Mouse (Mus musculus): ENCODE data around the gene Tdrd7.

DNA sequence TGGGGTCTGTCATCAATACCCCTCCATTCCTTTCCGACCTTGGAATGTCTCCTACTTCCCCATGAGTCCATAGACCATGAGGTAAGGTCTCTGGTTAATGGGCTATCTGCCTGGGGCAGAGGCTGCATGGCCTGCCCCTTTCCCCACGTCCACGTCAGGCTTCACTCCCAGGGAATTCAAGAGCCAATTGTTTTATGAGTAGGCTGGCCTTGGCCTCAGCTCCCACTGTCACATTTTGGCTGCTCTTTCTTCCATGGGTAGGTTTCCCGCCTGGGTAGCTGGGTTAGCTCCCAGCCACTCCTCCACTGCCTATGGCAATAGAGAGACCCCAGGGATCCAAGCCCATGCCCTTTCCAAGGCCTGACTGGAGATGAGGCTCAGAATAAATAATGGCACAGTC lies 36.6 kb upstream of the Tdrd7 start:
- TF ChIP-seq POLR2A (IDR thresholded peaks at IDR 0.05; ENCODE audit: control insufficient read depth, extremely low read depth, insufficient read depth, low read length, poor library complexity) (no peak), CTCF (IDR thresholded peaks at IDR 0.05; ENCODE audit: borderline replicate concordance, control insufficient read depth, extremely low read depth, insufficient read depth, low read length, poor library complexity) (no peak)
